Mouse (Mus musculus): Measurements from ENCODE around the gene Art4. TPM values are rescaled to one million over a fixed set of nuclear protein-coding genes. Genes with fewer than 3 reads are reported as not detected.

Art4 gene
- polyA plus RNA-seq, 1 experiment from 2014 or later: 10.6 TPM

DNA sequence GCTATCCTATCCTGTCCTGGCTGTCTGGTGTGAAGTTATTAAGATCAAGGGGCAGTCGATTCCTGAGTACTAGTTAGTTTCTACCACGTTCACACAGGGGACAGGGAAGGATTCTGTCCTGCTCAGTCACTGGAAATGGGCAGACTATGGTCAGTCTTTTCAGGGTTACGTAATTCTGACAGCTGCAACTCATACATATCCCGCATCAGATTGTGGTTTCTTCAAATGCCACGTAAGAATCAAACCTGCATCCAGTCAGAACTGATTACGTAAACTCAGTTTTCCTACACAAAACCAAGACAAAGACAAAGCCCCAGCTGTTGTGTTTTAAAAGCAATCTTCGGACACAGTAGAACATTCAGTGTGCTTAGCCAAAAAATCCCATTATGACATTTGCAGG, 42.2 kb downstream of the Art4 start:
- Histone ChIP-seq H3K27ac (ENCODE audit: low read depth) (no peak overlapping the region), H3K4me2 (ENCODE audit: low read depth, low read length) (no peak overlapping the region), H3K27me3 (ENCODE audit: insufficient read depth, low read length) (no peaks in the 10 kb centered on the region), H3K9me3 (ENCODE audit: low read length) (no peaks in the 10 kb centered on the region), H3K4me3 (ENCODE audit: low read depth, low read length) (no peak overlapping the region), H3K36me3 (replicated peaks; ENCODE audit: insufficient read depth, low read length) (peaks cover 78% of the 10 kb centered on the region), H3K9ac (replicated peaks) (no peak overlapping the region), H3K4me1 (ENCODE audit: insufficient read depth) (peaks cover under 1% of the 10 kb centered on the region; the same call in 1 of the 2 replicates)
- ATAC-seq: no peak
- DNase-seq: no peak
- TF ChIP-seq EP300 (IDR thresholded peaks at IDR 0.05; ENCODE audit: low read depth) (no peak), CTCF (IDR thresholded peaks at IDR 0.05; ENCODE audit: low read depth) (no peak)
- WGBS (ENCODE audit: insufficient replicate concordance): 87% methylated on average over 7 of the region's 7 CpGs

DNA sequence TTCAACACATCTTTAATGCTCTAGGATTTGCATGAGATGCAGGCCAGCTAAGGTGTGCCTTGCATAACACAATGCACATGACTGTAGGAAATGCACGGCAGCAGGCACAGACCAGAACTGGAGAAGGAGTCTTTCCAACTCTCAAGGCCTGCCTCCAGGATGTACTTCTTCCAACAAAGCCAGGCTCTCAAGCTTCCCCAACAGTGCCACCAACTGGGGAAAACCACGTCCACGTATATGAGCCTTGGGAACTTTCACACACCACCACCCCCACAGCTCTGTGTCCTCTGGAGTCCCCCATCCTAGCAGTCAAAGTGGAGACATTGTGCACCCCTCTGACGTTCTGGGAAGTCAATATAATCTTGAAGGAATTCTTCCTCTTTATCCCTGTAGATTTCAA, 44.4 kb downstream of the Art4 start:
- H3K27me3 ChIP-seq (ENCODE audit: insufficient read depth, low read length): no peaks in the 10 kb centered on the region
- no peak overlapping the region for H3K27ac ChIP-seq (ENCODE audit: low read depth)
- DNase-seq: no peak
- TF ChIP-seq EP300 (IDR thresholded peaks at IDR 0.05; ENCODE audit: low read depth) (no peak), CTCF (IDR thresholded peaks at IDR 0.05; ENCODE audit: low read depth) (peak; percentile 41)
- ATAC-seq: no peak
- no peak overlapping the region for H3K4me2 ChIP-seq (ENCODE audit: low read depth, low read length)
- no peak overlapping the region for H3K9ac ChIP-seq (replicated peaks)
- peaks cover 10% of the 10 kb centered on the region for H3K4me1 ChIP-seq (ENCODE audit: insufficient read depth)
- no peak overlapping the region for H3K4me3 ChIP-seq (ENCODE audit: low read depth, low read length)
- peaks cover 57% of the 10 kb centered on the region for H3K36me3 ChIP-seq (replicated peaks; ENCODE audit: insufficient read depth, low read length)
- 49% methylated on average over 4 of the region's 4 CpGs for WGBS (ENCODE audit: insufficient replicate concordance)
- H3K9me3 ChIP-seq (ENCODE audit: low read length): no peaks in the 10 kb centered on the region

GRCm38 (mm10) chr6:136811196-136811595, 46.3 kb downstream of the Art4 start:
- Histone ChIP-seq H3K9ac (replicated peaks) (no peak overlapping the region), H3K27ac (ENCODE audit: low read depth) (no peak overlapping the region), H3K36me3 (replicated peaks; ENCODE audit: insufficient read depth, low read length) (peaks cover 38% of the 10 kb centered on the region), H3K27me3 (ENCODE audit: insufficient read depth, low read length) (no peaks in the 10 kb centered on the region), H3K4me2 (ENCODE audit: low read depth, low read length) (no peak overlapping the region), H3K9me3 (ENCODE audit: low read length) (no peaks in the 10 kb centered on the region), H3K4me3 (ENCODE audit: low read depth, low read length) (no peak overlapping the region), H3K4me1 (ENCODE audit: insufficient read depth) (peaks cover 16% of the 10 kb centered on the region)
- DNase-seq (no peak), ATAC-seq (no peak)
- WGBS (ENCODE audit: insufficient replicate concordance): 86% methylated on average over 10 of the region's 10 CpGs
- TF ChIP-seq EP300 (IDR thresholded peaks at IDR 0.05; ENCODE audit: low read depth) (no peak), CTCF (IDR thresholded peaks at IDR 0.05; ENCODE audit: low read depth) (no peak)

- Histone ChIP-seq H3K27me3 (ENCODE audit: insufficient read depth, low read length) (no peaks in the 10 kb centered on the region), H3K36me3 (replicated peaks; ENCODE audit: insufficient read depth, low read length) (peaks cover 26% of the 10 kb centered on the region), H3K4me1 (ENCODE audit: insufficient read depth) (peaks cover 24% of the 10 kb centered on the region), H3K4me2 (ENCODE audit: low read depth, low read length) (peak overlapping the region; percentile 96), H3K9me3 (ENCODE audit: low read length) (no peaks in the 10 kb centered on the region), H3K9ac (replicated peaks) (peak overlapping the region; percentile 91), H3K4me3 (ENCODE audit: low read depth, low read length) (peak overlapping the region; percentile 91), H3K27ac (ENCODE audit: low read depth) (peak overlapping the region; percentile 88)
- DNase-seq: no peak
- TF ChIP-seq CTCF (IDR thresholded peaks at IDR 0.05; ENCODE audit: low read depth) (no peak), EP300 (IDR thresholded peaks at IDR 0.05; ENCODE audit: low read depth) (no peak)
- ATAC-seq: no peak
- WGBS (ENCODE audit: insufficient replicate concordance): 45% methylated on average over 13 of the region's 13 CpGs
Observed at GRCm38 (mm10) chr6:136809673-136810072, 47.9 kb downstream of the Art4 start.

GRCm38 (mm10) chr6:136809077-136809476, 48.5 kb downstream of the Art4 start:
- Histone ChIP-seq H3K4me3 (ENCODE audit: low read depth, low read length) (peak overlapping the region; percentile 91), H3K4me1 (ENCODE audit: insufficient read depth) (peaks cover 25% of the 10 kb centered on the region), H3K9ac (replicated peaks) (peak overlapping the region; percentile 91), H3K27me3 (ENCODE audit: insufficient read depth, low read length) (no peaks in the 10 kb centered on the region), H3K27ac (ENCODE audit: low read depth) (peak overlapping the region; percentile 88), H3K9me3 (ENCODE audit: low read length) (no peaks in the 10 kb centered on the region), H3K36me3 (replicated peaks; ENCODE audit: insufficient read depth, low read length) (peaks cover 20% of the 10 kb centered on the region), H3K4me2 (ENCODE audit: low read depth, low read length) (peak overlapping the region; percentile 96)
- WGBS (ENCODE audit: insufficient replicate concordance): 3% methylated on average over 14 of the region's 14 CpGs
- peak; percentile 14; the same call in 1 of the 2 replicates for TF ChIP-seq EP300 (IDR thresholded peaks at IDR 0.05; ENCODE audit: low read depth)
- TF ChIP-seq CTCF (IDR thresholded peaks at IDR 0.05; ENCODE audit: low read depth): no peak
- ATAC-seq (no peak; the same call in 1 of the 2 replicates), DNase-seq (peak; percentile 74)

DNA sequence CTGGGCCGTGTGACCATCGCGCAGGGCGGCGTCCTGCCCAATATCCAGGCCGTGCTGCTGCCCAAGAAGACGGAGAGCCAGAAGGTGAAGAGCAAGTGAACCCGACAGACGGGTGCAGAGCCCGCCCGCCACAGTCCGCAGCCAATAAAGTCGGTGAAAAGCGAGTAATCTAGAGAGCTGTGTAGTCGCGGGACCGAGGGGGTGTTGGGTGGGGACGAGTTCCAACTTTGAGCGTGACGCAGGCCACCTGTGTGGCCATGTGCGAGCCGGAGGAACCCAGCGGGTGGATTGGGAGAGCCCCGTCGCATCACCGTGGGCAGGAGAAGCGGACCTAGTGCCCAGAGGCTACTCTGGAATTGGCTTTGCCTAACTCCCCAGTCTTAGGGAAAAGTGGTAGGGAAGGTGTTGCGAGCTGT, 48.9 kb downstream of the Art4 start:
- peak; percentile 69 for DNase-seq
- Histone ChIP-seq H3K9me3 (ENCODE audit: low read length) (no peaks in the 10 kb centered on the region), H3K4me2 (ENCODE audit: low read depth, low read length) (peak overlapping the region; percentile 96), H3K9ac (replicated peaks) (peak overlapping the region; percentile 91), H3K27me3 (ENCODE audit: insufficient read depth, low read length) (no peaks in the 10 kb centered on the region), H3K4me3 (ENCODE audit: low read depth, low read length) (peak overlapping the region; percentile 91), H3K4me1 (ENCODE audit: insufficient read depth) (peaks cover 25% of the 10 kb centered on the region), H3K27ac (ENCODE audit: low read depth) (peak overlapping the region; percentile 88), H3K36me3 (replicated peaks; ENCODE audit: insufficient read depth, low read length) (peaks cover 16% of the 10 kb centered on the region)
- ATAC-seq: peak; percentile 31
- WGBS (ENCODE audit: insufficient replicate concordance): under 1% methylated on average over 26 of the region's 28 CpGs
- TF ChIP-seq CTCF (IDR thresholded peaks at IDR 0.05; ENCODE audit: low read depth): no peak

DNA sequence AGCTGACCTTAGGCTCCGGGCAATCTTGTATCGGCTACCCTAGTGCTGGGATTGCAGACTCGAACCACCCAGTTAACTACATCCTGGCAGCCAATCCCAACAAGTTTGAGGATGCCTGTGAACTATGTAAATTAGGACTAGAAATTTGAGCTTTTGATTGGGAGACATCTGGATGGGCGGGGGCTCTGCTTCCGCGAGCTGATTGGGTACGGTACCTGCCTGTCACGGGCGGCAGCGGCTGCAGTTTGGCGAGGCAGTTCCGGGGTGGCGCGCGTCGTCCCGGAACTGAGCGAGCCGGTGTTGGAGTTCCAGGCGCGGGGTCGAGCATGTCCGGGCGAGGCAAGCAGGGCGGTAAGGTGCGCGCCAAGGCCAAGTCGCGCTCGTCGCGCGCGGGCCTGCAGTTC, 49.5 kb downstream of the Art4 start, which contains the start of gene H2afj:
H2afj (plus strand) TSS at position 231 of the 404 bp plus-strand sequence.
- peak within 1 kb of the TSS; percentile 91 for H3K9ac ChIP-seq (replicated peaks)
- H3K4me2 ChIP-seq (ENCODE audit: low read depth, low read length): peak within 1 kb of the TSS; percentile 96
- peaks cover 11% of the 10 kb centered on the region for H3K36me3 ChIP-seq (replicated peaks; ENCODE audit: insufficient read depth, low read length)
- H3K4me1 ChIP-seq (ENCODE audit: insufficient read depth): peaks cover 29% of the 10 kb centered on the region
- peak within 1 kb of the TSS; percentile 88 for H3K27ac ChIP-seq (ENCODE audit: low read depth)
- WGBS (ENCODE audit: insufficient replicate concordance): under 1% methylated on average over 34 of the region's 34 CpGs
- TF ChIP-seq CTCF (IDR thresholded peaks at IDR 0.05; ENCODE audit: low read depth) (no peak), EP300 (IDR thresholded peaks at IDR 0.05; ENCODE audit: low read depth) (peak; percentile 77)
- H3K4me3 ChIP-seq (ENCODE audit: low read depth, low read length): peak within 1 kb of the TSS; percentile 91
- no peaks in the 10 kb centered on the region for H3K27me3 ChIP-seq (ENCODE audit: insufficient read depth, low read length)
- H3K9me3 ChIP-seq (ENCODE audit: low read length): no peaks in the 10 kb centered on the region
- peak; percentile 99 for DNase-seq
- ATAC-seq: peak; percentile 83
